Mouse (Mus musculus) thymus, postnatal 10 days (tissue): ENCODE measurements around the gene Espl1.
A peak's percentile ranks its signal among the peaks of the same experiment; 100 is the strongest.

Experiments used
- DNase-seq, 2 experiments: peaks; one replicate each; pipeline ENCODE4 v3.0.0; 2021; ENCODE audit warnings: low spot score in 2 of 2

Gene Espl1

DNA sequence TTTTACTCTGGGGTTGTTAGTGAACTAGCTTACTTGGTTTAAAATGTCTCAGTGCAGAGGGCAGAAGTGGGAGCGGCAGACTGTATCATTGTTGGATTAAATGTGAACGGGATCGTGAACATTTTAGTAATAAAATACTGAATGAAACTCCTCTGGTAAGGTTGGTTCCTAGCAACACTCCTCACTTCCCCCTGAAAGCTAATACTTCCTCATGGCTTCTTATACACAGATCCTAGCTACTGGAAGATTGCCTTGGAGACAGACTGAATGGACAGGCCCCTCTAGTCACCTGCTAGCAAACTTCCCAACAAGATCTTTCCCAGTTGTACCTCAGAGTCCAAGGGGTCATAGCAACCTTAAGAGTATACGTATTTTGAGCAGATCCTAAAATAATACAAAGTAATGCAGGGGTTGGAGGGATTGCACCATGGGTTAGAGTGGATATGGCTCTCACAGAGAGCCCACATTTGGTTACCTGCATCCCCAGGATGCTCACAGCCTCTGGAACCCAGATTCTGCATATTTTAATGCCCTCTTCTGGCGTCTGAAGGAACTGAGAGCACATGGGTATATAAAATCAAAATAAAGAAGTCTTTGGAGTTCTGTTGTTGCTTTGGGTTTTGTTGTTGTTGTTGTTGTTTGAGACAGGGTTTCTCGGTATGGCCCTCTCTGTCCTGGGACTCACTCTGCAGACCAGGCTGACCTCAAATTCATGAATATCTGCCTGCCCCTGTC is 21.9 kb upstream of the Espl1 start:
- DNase-seq = no peak

DNA sequence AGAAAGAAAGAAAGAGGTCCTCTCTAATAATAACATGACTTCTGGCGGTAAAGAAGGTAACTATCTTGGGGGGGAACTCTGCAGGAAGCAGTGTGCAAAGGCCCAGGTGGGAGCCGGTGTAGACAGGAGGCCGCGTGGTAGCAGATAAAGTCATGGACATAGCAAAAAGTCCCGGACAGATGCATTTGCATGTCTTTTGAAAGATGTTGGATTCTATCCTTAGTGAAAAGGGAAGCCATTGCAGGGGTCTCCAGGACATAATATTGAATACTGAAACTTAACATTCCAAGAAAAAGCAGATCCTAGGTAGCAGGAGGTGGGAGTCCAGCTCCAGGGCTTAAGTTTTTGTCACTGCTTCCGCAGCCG is 17.4 kb upstream of the Espl1 start:
- no peak for DNase-seq

DNA sequence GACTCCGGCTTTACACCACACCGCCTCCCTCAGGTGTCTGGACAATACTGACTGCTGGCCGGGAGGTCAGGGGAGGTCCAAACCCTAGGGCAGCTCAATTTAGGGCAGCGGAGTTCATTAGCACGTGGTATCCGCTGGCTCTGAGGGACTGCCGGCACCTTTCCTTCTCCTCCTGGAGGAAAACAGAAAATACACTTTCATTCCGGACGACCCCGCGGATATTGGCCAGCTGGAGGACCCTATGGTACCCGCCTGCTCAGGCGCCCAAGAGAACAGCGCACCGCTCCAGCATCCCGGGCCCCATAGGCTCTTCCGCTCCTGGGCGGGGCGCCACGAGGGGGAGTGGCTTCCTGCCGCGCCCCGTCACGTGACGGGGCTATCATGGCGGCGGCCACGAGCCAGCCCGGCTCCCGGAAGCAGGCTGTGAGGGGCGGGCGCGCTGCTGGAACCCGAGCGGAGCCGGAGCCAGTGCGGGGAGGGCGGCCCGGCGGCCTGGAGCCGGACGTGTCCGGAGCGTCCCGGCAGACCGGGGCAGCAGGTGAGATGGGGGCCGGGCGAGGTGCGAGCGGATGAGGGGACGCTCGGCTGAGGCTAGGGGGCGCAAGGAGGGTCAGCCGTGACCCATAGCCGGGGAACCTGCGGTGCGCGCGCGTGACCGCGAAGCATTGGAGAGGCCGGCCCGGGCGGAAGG is 16.8 kb upstream of the Espl1 start, which contains the start of gene Mfsd5:
Gene Mfsd5 (plus strand): TSS at position 363 of the 691 bp plus-strand sequence.
- DNase-seq = peak; percentile 78 to 90

DNA sequence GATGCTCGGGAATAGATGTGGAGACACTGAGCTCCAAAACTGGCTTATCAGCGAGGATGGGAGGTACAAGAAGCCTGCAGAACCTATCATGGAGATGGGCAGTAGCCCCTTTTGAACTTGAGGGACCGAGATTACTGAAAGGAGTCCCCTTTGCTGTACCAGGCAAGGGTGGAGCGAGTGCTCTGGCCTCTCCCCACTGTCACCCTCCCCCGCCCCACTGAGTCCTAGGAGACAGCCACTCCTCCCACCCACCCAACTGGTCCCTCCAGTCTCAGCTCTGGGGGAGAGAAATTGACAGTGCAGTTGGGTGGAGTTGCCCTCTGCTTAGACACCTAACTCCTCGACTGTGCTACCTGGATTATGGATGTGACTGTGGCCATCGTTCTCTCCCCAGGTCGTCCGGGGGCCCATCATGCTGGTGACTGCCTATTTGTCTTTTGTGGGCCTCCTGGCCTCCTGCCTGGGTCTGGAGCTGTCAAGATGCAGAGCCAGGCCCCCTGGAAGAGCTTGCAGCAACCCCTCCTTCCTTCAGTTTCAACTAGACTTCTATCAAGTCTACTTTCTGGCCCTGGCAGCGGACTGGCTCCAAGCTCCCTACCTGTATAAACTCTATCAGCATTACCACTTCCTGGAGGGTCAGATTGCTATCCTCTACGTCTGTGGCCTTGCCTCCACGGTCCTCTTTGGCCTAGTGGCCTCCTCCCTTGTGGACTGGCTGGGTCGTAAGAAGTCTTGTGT is 16.1 kb upstream of the Espl1 start:
- DNase-seq = no peak

DNA sequence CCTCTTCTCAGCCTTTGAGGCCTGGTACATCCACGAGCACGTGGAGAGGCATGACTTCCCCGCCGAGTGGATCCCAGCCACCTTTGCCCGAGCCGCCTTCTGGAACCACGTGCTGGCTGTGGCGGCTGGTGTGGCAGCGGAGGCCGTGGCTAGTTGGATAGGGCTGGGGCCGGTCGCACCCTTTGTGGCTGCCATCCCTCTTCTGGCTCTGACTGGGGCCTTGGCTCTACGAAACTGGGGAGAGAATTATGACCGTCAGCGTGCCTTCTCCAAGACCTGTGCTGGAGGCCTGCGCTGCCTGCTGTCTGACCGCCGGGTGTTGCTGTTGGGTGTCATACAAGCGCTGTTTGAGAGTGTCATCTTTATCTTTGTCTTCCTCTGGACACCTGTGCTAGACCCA is 15.4 kb upstream of the Espl1 start:
- no peak for DNase-seq

DNA sequence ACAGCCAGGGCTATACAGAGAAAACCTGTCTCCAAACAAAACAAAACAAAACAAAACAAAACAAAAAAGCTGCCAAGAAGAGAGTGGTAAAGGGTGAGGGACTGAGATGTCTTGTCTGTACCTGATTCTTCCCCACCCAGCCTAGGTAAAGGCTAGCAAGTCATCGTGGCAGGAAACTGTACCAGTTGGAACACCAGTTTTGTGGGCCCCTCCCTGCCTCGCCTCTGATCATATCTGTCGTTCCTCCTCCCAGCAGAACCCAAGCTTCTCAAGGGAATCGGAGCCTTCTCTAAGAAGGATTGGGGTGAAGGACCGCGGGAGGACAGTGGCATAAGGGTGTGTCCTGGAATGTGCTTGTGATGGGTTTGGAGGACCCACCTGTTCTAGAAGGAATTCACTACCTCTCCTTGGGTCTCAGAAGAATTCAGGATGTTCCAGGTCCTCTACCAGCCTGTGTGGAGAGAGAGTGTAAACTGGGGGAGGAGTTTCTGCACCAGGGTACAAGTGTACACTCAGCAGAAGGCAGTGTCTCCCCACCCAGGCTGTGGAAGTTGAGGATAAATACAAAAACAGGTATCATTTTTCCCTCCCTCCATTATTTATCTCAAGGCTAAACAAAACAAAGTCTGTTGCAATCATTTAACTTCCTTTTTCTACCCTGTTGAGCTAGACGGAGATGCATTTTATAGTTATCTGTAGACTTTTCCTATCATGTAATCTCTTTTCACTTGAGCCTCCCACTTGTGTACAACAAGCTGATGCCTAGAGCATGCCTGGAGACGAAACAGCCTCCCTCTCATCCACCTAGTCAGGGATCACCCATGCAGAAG is 13.4 kb upstream of the Espl1 start:
- DNase-seq = no peak

DNA sequence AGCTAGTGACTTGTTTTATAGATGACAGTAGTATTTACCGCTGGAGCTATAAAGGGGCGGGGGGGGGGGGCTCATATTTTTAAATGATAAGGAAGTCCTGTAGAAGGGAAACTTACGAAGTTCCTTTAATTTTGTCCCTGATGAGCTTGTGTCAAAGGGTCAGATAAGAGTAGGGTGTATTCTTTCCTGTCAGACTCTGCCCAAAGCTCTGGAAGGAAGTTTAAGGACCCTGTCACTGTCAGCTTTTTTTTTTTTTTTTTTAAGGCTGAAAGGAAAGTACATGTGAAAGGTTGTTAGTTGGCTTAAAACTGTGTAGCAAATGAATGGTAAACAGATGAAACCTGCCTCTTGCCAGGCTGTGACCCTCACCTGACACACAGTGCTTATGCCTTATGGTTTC is 12.4 kb upstream of the Espl1 start:
- DNase-seq = no peak

DNA sequence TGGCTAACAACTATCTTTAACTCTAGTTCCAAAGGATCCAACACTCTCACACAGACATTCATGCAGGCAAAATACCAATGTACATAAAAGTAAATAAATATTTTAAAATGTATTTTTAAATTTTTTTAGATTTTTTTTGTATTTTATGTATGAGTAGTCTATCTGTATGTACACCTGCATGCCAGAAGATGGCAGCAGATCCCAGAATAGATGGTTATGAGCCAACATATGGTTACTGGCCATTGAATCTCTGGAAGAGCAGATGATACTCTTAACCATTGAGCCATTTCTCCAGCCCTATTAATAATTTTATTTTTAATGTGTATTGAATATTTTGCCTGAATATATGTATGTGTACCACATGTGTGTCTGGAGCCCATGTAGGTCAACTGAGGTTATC is 8.7 kb upstream of the Espl1 start:
- DNase-seq = peak in 1 of 2 experiments; percentile 57

DNA sequence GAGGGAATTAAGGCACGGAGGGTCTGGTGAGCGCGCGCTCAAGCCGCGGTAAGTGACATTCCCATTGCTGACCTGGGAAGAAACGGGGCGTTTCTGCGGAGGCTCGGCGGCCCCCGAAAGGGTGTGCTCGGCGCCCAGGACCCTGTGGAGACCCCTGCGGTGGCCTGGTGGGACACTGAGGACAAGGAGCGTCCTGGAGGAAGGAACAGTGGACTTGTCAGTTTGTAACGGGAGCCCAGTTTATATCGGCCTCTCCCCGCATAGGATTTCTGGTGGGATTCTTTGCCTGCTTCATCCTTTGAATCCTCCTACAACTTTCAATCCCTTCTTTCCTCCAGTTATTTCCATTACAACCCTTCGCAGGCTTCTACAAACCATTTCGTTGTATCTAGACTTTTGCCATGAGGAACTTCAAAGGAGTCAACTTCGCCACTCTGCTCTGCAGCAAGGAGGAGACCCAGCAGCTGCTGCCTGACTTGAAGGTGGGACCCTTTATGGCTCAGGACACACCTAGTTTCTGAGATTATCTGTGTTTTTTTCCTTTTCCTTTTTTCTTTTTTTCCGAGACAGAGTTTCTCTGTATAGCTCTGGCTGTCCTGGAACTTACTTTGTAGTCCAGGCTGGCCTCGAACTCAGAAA is 421 bp downstream of the Espl1 start:
- DNase-seq = no peak

DNA sequence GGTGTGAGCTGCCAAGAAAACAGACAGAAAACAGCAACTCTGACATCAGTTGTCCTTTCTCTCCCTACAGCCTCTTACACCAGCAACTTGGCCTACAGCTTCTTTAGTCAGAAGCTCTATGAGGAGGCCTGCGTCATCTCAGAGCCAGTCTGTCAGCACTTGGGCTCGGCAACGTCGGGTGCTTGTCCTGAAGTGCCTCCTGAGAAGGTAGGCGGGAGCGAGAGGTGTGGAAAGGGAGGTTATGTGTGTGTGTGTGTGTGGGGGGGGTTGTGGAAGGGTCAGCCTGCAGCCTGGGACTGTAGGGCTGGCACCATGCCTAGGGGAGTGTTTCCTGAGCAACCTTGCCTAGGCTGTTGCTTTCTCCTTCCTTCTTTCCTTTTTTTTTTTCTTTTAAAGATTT is 6.5 kb downstream of the Espl1 start:
- DNase-seq = no peak

DNA sequence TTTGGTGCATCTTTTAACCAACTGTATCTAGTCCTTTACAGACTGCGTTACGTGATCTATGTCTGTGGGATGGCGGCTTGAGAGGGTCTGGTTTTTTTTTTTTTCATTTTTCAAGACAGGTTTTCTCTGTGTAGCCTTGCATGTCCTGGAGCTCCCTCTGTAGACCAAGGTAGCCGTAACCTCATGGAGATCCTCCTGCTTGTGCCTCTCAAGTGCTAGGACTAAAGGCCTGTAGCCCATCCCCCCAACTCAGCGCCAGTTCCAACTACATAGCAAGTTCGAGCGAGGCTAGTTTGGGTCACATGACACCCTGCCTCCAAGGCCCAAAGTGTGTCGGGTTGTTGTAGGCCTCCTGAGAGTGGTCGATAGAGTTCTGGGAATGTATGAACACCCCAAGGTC is 12.7 kb downstream of the Espl1 start:
- DNase-seq = no peak

DNA sequence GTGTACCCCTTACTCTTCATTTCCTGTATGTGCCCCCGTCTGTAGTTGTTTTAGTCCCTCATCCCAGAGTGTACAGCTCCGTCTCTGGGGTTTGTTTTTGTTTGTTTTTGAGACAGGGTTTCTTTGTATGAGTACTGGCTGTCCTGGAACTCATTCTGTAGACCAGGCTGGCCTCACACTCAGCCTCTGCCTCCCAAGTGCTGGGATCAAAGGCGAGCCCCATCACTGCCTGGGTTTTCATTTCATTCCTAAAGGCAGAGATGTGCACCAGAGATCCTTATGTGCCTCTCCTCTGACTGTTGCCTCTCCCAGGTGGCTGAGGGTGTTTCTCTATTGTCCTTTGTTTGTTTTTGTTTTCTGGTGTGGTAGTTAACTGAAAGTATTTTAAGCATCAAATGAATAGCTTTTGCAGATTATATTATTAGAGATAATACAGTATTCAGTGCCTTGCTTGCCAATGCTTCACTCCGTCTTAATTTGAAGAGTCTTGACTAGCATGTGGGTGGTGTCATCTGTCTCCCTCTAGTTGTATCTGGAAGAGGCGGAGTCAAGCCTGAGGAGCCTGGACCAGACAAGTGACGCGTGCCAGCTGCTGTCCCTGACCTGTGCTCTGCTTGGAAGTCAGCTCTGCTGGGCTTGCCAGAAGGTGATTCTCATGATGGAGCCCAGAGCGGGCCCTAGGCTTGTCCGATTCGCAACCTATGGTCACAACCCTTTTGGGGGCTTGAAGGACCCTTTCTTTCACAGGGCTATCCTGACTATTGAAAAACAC is 14.2 kb downstream of the Espl1 start:
- DNase-seq = no peak

DNA sequence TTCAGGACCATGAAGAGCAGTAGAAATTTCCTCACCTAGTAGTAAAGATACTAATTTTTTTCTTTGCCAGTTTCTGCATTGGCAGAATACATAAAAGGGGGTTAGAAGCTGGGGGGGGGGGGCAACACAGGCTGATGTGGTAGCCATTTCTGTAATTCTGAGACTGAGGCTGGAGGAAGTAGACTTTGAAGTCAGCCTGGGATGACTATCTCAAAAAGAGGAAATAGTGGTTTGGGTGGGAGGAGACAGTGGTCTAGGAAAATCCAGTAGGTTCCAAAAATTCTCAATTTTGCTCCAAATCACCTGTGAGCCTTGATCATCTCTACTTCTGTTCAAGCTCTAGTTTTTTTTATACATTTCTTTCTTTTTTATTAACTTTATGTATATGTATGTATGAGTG is 15.4 kb downstream of the Espl1 start:
- no peak for DNase-seq

DNA sequence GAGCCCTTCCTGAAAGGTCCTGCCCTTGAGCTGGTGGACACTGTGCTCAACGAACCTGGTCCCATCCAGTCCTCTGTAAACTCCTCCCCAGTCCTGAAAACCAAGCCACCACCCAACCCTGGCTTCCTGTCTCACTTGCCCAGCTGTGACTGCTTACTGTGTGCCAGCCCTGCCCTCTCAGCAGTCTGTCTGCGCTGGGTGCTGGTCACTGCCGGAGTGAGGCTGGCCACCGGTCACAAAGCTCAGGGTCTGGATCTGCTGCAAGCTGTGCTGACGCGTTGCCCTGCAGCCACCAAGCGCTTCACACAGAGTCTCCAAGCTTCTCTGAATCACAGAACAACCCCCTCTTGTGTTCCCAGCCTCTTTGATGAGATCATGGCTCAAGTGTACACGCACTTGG is 19.2 kb downstream of the Espl1 start:
- DNase-seq = no peak

DNA sequence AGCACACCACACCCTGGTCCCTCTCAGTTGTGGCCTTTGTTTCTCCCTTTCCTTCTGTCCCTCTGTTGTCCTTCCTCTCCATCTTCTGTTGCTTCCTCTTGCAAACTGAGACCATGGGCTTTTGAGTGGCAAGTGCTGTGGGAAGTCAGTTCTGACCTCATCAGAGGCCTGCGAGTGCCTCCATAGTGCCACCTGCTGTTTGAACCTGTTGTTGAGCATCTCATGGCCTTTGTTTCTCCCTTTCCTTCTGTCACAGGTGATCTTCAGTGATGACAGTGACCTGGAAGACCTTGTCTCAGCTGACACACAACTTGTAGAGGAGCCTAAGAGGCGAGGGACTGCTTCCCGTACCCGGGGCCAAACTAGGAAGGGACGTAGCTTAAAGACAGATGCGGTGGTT is 20.2 kb downstream of the Espl1 start:
- DNase-seq = peak; percentile 16 to 67

DNA sequence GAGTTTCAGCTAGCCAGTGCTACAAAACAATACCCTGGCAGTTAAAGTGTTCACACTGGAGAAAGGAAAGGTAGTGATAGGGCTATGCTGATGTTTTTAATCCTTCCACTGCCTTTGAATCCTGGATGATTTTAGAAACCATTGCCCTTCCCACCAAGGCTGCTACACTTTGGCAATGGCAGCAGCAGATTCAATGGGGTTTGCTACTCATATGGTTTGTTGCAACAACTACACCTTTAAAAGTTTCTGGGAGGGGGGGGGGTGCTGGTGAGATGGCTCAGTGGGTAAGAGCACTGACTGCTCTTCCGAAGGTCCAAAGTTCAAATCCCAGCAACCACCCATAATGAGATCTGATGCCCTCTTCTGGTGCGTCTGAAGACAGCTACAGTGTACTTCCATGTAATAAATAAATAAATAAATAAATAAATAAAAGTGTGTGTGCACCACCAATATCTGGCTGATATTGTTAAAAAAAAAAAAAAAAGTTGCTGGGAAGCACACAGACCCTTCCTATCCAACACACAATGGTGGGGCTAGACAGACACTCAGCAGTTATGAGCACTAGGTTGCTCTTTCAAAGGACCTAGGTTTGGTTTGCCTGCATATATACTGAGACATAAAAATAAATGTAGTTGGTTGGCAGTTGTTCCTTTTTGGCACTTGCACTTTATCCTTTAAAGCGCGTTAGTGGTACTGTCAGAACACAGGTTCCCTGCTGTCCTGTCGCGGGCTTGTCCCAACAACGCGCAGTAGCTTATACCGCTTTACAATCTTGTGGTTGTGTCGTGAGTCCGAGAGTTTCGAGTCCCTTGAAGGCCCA is 28.8 kb downstream of the Espl1 start:
- no peak for DNase-seq

DNA sequence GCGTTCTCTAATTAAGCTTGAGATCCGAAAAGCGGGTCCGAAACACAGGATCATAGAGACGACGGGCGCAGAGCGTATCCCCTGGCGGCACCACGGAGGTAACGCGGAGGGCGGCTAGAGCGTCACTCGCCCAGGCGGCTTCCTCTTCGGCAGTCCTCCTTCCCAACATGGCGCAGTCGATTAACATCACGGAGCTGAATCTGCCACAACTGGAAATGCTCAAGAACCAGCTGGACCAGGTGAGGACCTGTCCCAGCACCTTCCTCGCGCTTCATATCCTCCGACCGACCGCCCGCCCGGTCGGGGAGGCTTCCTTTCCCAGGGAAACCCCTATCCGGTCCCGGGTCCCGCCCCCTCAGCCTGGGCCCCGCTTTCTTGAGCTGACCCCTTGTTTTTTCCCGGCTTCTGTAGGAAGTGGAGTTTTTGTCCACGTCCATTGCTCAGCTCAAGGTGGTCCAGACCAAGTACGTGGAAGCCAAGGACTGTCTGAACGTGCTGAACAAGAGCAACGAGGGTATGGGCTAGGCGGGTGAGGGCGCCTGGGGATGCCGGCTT is 30.0 kb downstream of the Espl1 start, which contains the start of gene Pfdn5:
Gene Pfdn5 (plus strand): TSS at position 95 of the 555 bp plus-strand sequence.
- DNase-seq = peak; percentile 57 to 80

DNA sequence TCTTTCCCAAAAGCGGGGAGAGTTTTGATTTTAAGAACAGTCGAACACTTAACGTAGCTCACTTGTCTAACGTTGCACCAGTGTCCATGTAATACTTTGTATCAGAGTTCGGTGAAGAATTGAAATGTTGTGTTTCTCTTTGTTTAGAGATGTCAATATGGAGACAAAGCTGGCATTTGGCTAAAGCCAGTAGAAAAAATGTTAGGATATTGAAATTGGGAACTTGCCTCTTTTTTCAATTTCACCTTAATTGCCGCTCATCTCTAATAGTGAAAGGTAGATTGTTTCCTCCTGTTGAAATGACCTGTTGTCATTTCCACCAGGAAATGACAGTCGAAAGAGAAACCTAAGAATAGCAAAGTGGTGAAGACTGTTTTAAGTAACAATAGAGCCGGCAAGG is 30.8 kb downstream of the Espl1 start:
- no peak for DNase-seq

DNA sequence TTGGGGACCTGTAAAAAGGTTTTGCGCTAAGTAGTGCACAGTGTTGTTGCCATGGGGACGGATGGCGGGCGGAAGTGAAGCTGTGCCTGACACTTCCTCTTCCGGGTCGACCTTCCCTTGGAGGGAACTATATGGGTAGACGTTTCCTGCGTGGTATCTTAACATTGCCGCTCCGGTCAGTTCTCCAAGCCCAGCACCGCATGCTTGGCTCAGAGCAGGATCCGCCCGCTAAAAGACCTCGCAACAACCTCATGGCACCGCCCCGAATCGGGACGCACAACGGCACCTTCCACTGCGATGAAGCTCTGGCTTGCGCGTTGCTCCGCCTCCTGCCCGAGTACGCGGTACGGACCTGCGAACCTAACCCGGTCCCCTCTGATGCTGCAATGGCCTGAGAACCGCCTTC is 35.5 kb downstream of the Espl1 start, which contains the start of gene Myg1:
Gene Myg1 (plus strand): TSS at position 100 of the 406 bp plus-strand sequence.
- DNase-seq = peak; percentile 75 to 82
